29 mouse cellular contexts compared by ENCODE assay signal in genomic region chr2:19757910-19758309, GRCm38 (mm10).
DNase-seq lines count a peak whose midpoint lies in the region; ATAC-seq lines count a peak whose summit lies in the region.
"Had no signal": no experiment of that assay in that cellular context is flagged by ENCODE, and none has a peak within 500 bp of the region (broad histone marks: within the 10 kb centered on the region; RNA-seq: fewer than 3 reads in every experiment).

No protein-coding gene starts in this region.

- no peak overlapping the region for H3K4me2 ChIP-seq in hindbrain, embryonic 13.5 days
- H3K4me2 ChIP-seq in midbrain, embryonic 14.5 days (ENCODE audit: low read length), result no peak overlapping the region
- H3K4me2 ChIP-seq: embryonic facial prominence, embryonic 12.5 days; embryonic facial prominence, embryonic 15.5 days; forebrain, embryonic 15.5 days; heart, embryonic 13.5 days had no signal

- no peaks in the 10 kb centered on the region for H3K36me3 ChIP-seq in hindbrain, embryonic 13.5 days
- no peaks in the 10 kb centered on the region for H3K36me3 ChIP-seq in hindbrain, embryonic 10.5 days
- no peaks in the 10 kb centered on the region for H3K36me3 ChIP-seq in midbrain, embryonic 14.5 days (ENCODE audit: control insufficient read depth, insufficient read depth, low read length)
- H3K36me3 ChIP-seq in midbrain, embryonic 10.5 days, result no peaks in the 10 kb centered on the region
- H3K36me3 ChIP-seq: embryonic facial prominence, embryonic 12.5 days; embryonic facial prominence, embryonic 15.5 days; forebrain, embryonic 15.5 days; G1E; heart, embryonic 10.5 days; heart, embryonic 13.5 days had no signal

- no peak for DNase-seq in hindbrain, embryonic 10.5 days (ENCODE audit: low spot score)
- DNase-seq in midbrain, embryonic 14.5 days, result peak; percentile 19
- no peak for DNase-seq in midbrain, embryonic 10.5 days (ENCODE audit: low spot score)
- peak; percentile 10 for DNase-seq in retina, postnatal 1 day
- DNase-seq in retina, embryonic 14.5 days (ENCODE audit: low spot score), result no peak
- DNase-seq: adrenal gland, postnatal 10 days; adrenal gland, postnatal 36 days; B cell, adult 2 months; cerebellum, adult 11 months; cerebellum, adult 2 months; cerebellum, adult 9-11 months; cerebellum, postnatal 25 days; gastrocnemius, postnatal 10 days; gastrocnemius, postnatal 36 days; heart, adult 2 months; heart, postnatal 14 days; heart, postnatal 4 days had no signal

- 62% methylated on average over 4 of the region's 4 CpGs for WGBS in hindbrain, embryonic 13.5 days
- WGBS in hindbrain, embryonic 10.5 days, result 88% methylated on average over 4 of the region's 4 CpGs
- WGBS in midbrain, embryonic 14.5 days, result 75% methylated on average over 4 of the region's 4 CpGs
- WGBS in midbrain, embryonic 10.5 days, result 84% methylated on average over 4 of the region's 4 CpGs

- ATAC-seq in hindbrain, embryonic 13.5 days (ENCODE audit: low FRiP score), result peak; percentile 65; the same call in 1 of the 2 replicates
- ATAC-seq in midbrain, embryonic 14.5 days (ENCODE audit: low FRiP score, low TSS enrichment), result no peak
- ATAC-seq: forebrain, embryonic 15.5 days; hindbrain, embryonic 16.5 days; inflammation-experienced regulatory T-cells, adult 6 months; intestine, embryonic 16.5 days; Patski had no signal

- peaks cover 3% of the 10 kb centered on the region; the same call in 1 of the 2 replicates for H3K4me1 ChIP-seq in hindbrain, embryonic 13.5 days (replicated peaks)
- no peaks in the 10 kb centered on the region for H3K4me1 ChIP-seq in hindbrain, embryonic 10.5 days (replicated peaks)
- no peaks in the 10 kb centered on the region for H3K4me1 ChIP-seq in midbrain, embryonic 14.5 days (ENCODE audit: control insufficient read depth, insufficient read depth, low read length)
- H3K4me1 ChIP-seq in midbrain, embryonic 10.5 days, result no peaks in the 10 kb centered on the region
- H3K4me1 ChIP-seq: embryonic facial prominence, embryonic 12.5 days; embryonic facial prominence, embryonic 15.5 days; forebrain, embryonic 15.5 days; heart, embryonic 10.5 days had no signal

- no peaks in the 10 kb centered on the region for H3K9me3 ChIP-seq in hindbrain, embryonic 13.5 days
- no peaks in the 10 kb centered on the region for H3K9me3 ChIP-seq in hindbrain, embryonic 10.5 days
- no peaks in the 10 kb centered on the region for H3K9me3 ChIP-seq in midbrain, embryonic 14.5 days (ENCODE audit: control insufficient read depth, low read length)
- H3K9me3 ChIP-seq in midbrain, embryonic 10.5 days (replicated peaks), result no peaks in the 10 kb centered on the region
- H3K9me3 ChIP-seq: embryonic facial prominence, embryonic 12.5 days; embryonic facial prominence, embryonic 15.5 days; forebrain, embryonic 15.5 days; G1E; heart, embryonic 10.5 days; heart, embryonic 13.5 days had no signal

- no peak overlapping the region for H3K4me3 ChIP-seq in hindbrain, embryonic 13.5 days
- no peak overlapping the region for H3K4me3 ChIP-seq in hindbrain, embryonic 10.5 days
- no peak overlapping the region for H3K4me3 ChIP-seq in midbrain, embryonic 14.5 days (replicated peaks; ENCODE audit: low read depth, low read length)
- H3K4me3 ChIP-seq in midbrain, embryonic 10.5 days, result no peak overlapping the region
- H3K4me3 ChIP-seq: embryonic facial prominence, embryonic 12.5 days; embryonic facial prominence, embryonic 15.5 days; forebrain, embryonic 15.5 days; heart, adult 2 months; heart, embryonic 10.5 days; heart, embryonic 13.5 days had no signal

- no peak overlapping the region for H3K9ac ChIP-seq in hindbrain, embryonic 13.5 days
- no peak overlapping the region for H3K9ac ChIP-seq in midbrain, embryonic 14.5 days (replicated peaks; ENCODE audit: low read length)
- H3K9ac ChIP-seq: embryonic facial prominence, embryonic 12.5 days; embryonic facial prominence, embryonic 15.5 days; forebrain, embryonic 15.5 days; heart, embryonic 13.5 days had no signal

- no peaks in the 10 kb centered on the region for H3K27me3 ChIP-seq in hindbrain, embryonic 13.5 days
- H3K27me3 ChIP-seq in hindbrain, embryonic 10.5 days (ENCODE audit: insufficient read depth, poor library complexity, severe bottlenecking), result no peaks in the 10 kb centered on the region
- H3K27me3 ChIP-seq in midbrain, embryonic 14.5 days (ENCODE audit: control insufficient read depth, insufficient read depth, low read length), result no peaks in the 10 kb centered on the region
- H3K27me3 ChIP-seq in midbrain, embryonic 10.5 days (ENCODE audit: low read depth, poor library complexity, severe bottlenecking), result no peaks in the 10 kb centered on the region
- H3K27me3 ChIP-seq: CH12.LX; embryonic facial prominence, embryonic 12.5 days; embryonic facial prominence, embryonic 15.5 days; forebrain, embryonic 15.5 days; heart, embryonic 13.5 days had no signal

- H3K27ac ChIP-seq in hindbrain, embryonic 13.5 days, result no peak overlapping the region
- H3K27ac ChIP-seq in hindbrain, embryonic 10.5 days, result no peak overlapping the region
- no peak overlapping the region for H3K27ac ChIP-seq in midbrain, embryonic 14.5 days (replicated peaks; ENCODE audit: low read depth, low read length)
- no peak overlapping the region for H3K27ac ChIP-seq in midbrain, embryonic 10.5 days (replicated peaks)
- H3K27ac ChIP-seq: embryonic facial prominence, embryonic 12.5 days; embryonic facial prominence, embryonic 15.5 days; forebrain, embryonic 15.5 days; heart, adult 2 months; heart, embryonic 10.5 days; heart, embryonic 13.5 days had no signal

Comparison
In these comparisons a context has a peak if more than half of its experiments do, and no peak if none do; other contexts are left out.
1. DNase-seq: peak in midbrain, embryonic 14.5 days (single experiment) and retina, postnatal 1 day (single experiment); none in hindbrain, embryonic 10.5 days (single experiment), midbrain, embryonic 10.5 days (single experiment) and retina, embryonic 14.5 days (single experiment).